Mouse (Mus musculus) kidney, embryonic 15.5 days (tissue): ENCODE measurements around the gene Zscan21. TPM values are rescaled to one million over a fixed set of nuclear protein-coding genes. Genes with fewer than 3 reads are reported as not detected.
"Not testable (repeated sequence)": the region's sequence is repeated elsewhere in the genome, so short reads cannot be mapped to it uniquely, and the experiment has no call there.

Experiments
- ATAC-seq: fragments of 200-750 bp; cut with Nextera tagmentation; replicated peaks from 2 replicates; pipeline ENCODE4 v1.8.0; 2017; ENCODE audit warnings: moderate TSS enrichment; ENCODE audit not compliant: low FRiP score
- H3K27ac ChIP-seq: fragments of 300-500 bp; sonication (generic); 2 replicates; pipeline ENCODE4 v1.5.1; 2015; ENCODE audit warnings: mild to moderate bottlenecking, inconsistent platforms
- H3K27me3 ChIP-seq: fragments of 300-500 bp; sonication (generic); 2 replicates; pipeline ENCODE4 v1.6.1; 2015; ENCODE audit warnings: inconsistent platforms
- H3K36me3 ChIP-seq: fragments of 300-500 bp; sonication (generic); 2 replicates; pipeline ENCODE4 v1.6.1; 2015; ENCODE audit warnings: inconsistent platforms
- H3K4me1 ChIP-seq: fragments of 300-500 bp; sonication (generic); 2 replicates; pipeline ENCODE4 v1.6.1; 2015; ENCODE audit warnings: inconsistent platforms
- H3K4me2 ChIP-seq: fragments of 300-500 bp; sonication (generic); 2 replicates; pipeline ENCODE4 v1.6.1; 2015; ENCODE audit warnings: moderate library complexity, mild to moderate bottlenecking, inconsistent platforms
- H3K4me3 ChIP-seq: fragments of 300-500 bp; sonication (generic); replicated peaks from 2 replicates; pipeline ENCODE4 v1.5.1; 2015; ENCODE audit warnings: mild to moderate bottlenecking, inconsistent platforms
- H3K9ac ChIP-seq: fragments of 300-500 bp; sonication (generic); 2 replicates; pipeline ENCODE4 v1.6.1; 2015; ENCODE audit warnings: mild to moderate bottlenecking, inconsistent platforms
- H3K9me3 ChIP-seq: fragments of 300-500 bp; sonication (generic); replicated peaks from 2 replicates; pipeline ENCODE4 v1.6.1; 2016; ENCODE audit warnings: inconsistent platforms
- whole genome bisulfite sequencing: fragments of 180-500 bp; shearing (Covaris S2); methylation state at CpG from one replicate; pipeline ENCODE4 v1.1.7; 2015; ENCODE audit warnings: mixed read lengths; 5-methylcytosine and 5-hydroxymethylcytosine counted together
- polyA plus RNA-seq: library from polyadenylated mRNA; unstranded; fragments of >200 nt; fragmentation: Nextera tagmentation; extraction: Ambion mirVana; gene quantifications from 2 replicates; pipeline ENCODE4 v1.2.1, GENCODE M21; 2015

Zscan21 gene
- polyA plus RNA-seq, 1 experiment from 2014 or later: 64.6 TPM

DNA sequence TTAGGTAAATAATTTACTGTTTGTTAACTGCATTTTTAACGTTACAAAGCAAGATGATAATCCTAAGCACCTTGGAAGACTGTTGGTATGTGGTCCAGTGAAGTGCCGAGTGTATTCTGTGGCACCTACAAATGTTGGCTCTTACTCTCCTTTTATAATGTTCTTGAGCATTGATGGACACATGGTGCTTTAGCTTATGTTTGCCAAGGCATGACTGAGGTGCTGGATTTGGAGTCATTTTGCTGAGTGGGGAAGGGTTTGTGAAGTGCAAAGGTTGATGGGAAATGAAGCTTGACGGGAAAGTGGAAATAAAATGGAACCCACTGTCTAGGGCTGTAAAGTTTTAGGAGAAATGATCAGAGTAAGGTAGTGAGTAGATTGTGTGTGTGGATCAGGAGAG lies 28.3 kb upstream of the Zscan21 start:
- ATAC-seq: no peak
- WGBS: 71% methylated on average over 3 of the region's 3 CpGs
- Histone ChIP-seq H3K9ac (no peak overlapping the region), H3K4me1 (peaks cover 40% of the 10 kb centered on the region), H3K36me3 (peaks cover 25% of the 10 kb centered on the region), H3K9me3 (no peaks in the 10 kb centered on the region), H3K4me2 (peak overlapping the region; percentile 36), H3K4me3 (no peak overlapping the region), H3K27me3 (no peaks in the 10 kb centered on the region), H3K27ac (peak overlapping the region; percentile 84)

- peak; percentile 81 for ATAC-seq
- peak overlapping the region; percentile 36 for H3K4me2 ChIP-seq
- H3K27me3 ChIP-seq: no peaks in the 10 kb centered on the region
- peak overlapping the region; percentile 84 for H3K27ac ChIP-seq
- peaks cover 33% of the 10 kb centered on the region for H3K36me3 ChIP-seq
- no peak overlapping the region for H3K9ac ChIP-seq
- H3K4me3 ChIP-seq: 0 out of 2 replicates have a peak overlapping the region, but pooled peaks have one; percentile 17
- H3K9me3 ChIP-seq: no peaks in the 10 kb centered on the region
- peaks cover 40% of the 10 kb centered on the region for H3K4me1 ChIP-seq
- WGBS: 64% methylated on average over 6 of the region's 6 CpGs
These were observed 27.6 kb upstream of the Zscan21 start for GRCm38 (mm10) chr5:138089108-138089551.

- H3K9ac ChIP-seq: no peak overlapping the region
- H3K4me2 ChIP-seq: no peak overlapping the region
- ATAC-seq: no peak
- no peaks in the 10 kb centered on the region for H3K27me3 ChIP-seq
- no peaks in the 10 kb centered on the region for H3K9me3 ChIP-seq
- peaks cover 44% of the 10 kb centered on the region for H3K36me3 ChIP-seq
- 0 out of 2 replicates have a peak overlapping the region, but pooled peaks have one; percentile 23 for H3K27ac ChIP-seq
- peaks cover 35% of the 10 kb centered on the region for H3K4me1 ChIP-seq
- WGBS: 87% methylated on average over 3 of the region's 3 CpGs
- H3K4me3 ChIP-seq: no peak overlapping the region
These were observed 26.4 kb upstream of the Zscan21 start for GRCm38 (mm10) chr5:138090271-138090670.

DNA sequence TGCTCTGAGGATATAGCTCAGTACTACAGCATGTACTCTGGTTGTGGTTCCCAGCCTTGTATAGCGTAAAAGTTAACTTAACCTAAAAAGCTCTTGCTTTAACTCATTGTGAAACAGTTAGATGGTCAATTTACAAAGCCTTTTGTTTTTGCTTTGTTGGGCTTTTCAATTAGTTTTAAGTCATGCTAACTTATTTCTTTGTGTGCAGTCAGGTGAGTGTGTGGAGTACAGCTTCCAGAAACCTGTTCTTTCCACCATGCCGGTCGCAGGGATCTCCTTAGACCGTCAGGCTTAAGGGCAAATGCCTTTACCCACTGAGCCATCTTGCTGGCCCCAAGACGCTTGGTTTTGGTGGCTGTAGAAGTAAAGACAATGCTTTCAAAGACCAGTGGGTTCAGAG lies 26.0 kb upstream of the Zscan21 start:
- Histone ChIP-seq H3K9me3 (no peaks in the 10 kb centered on the region), H3K4me2 (no peak overlapping the region)

GRCm38 (mm10) chr5:138092771-138093170 lies 23.9 kb upstream of the Zscan21 start:
- Histone ChIP-seq H3K4me2 (no peak overlapping the region), H3K27ac (no peak overlapping the region), H3K27me3 (no peaks in the 10 kb centered on the region), H3K36me3 (peaks cover 62% of the 10 kb centered on the region), H3K4me1 (peaks cover 18% of the 10 kb centered on the region), H3K9me3 (no peaks in the 10 kb centered on the region), H3K9ac (no peak overlapping the region), H3K4me3 (no peak overlapping the region)
- ATAC-seq: no peak
- WGBS: 95% methylated on average over 4 of the region's 4 CpGs

More for the DNA sequence above, 26.0 kb upstream of the Zscan21 start:
- H3K27me3 ChIP-seq: no peaks in the 10 kb centered on the region
- H3K27ac ChIP-seq: no peak overlapping the region
- 94% methylated on average over 5 of the region's 5 CpGs for WGBS
- H3K36me3 ChIP-seq: peaks cover 49% of the 10 kb centered on the region
- H3K4me1 ChIP-seq: peaks cover 35% of the 10 kb centered on the region
- H3K4me3 ChIP-seq: no peak overlapping the region
- H3K9ac ChIP-seq: no peak overlapping the region
- no peak for ATAC-seq

DNA sequence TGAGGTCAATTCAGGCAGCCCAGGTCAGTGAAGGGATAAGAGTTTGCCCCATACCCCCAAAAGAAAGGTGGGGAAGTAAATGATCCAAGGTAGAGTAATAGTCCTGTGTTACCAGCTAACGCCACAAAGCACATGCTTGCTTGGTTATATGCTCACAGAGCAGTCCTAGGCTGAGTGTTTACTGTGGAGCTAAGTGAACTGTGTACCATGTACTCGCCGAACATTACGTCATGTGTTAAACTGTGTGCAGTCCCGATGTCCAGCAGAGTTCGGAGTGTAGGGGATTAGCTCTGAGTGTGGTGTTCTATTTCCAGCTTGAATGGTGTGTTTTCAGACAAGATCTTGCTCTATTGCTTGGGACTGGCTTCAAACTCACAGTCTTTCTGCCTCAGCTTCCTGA lies 22.2 kb upstream of the Zscan21 start:
- Histone ChIP-seq H3K4me2 (no peak overlapping the region), H3K36me3 (peaks cover 71% of the 10 kb centered on the region), H3K9ac (no peak overlapping the region), H3K27ac (no peak overlapping the region), H3K27me3 (no peaks in the 10 kb centered on the region), H3K9me3 (no peaks in the 10 kb centered on the region), H3K4me1 (peaks cover 5% of the 10 kb centered on the region; the same call in 1 of the 2 replicates), H3K4me3 (no peak overlapping the region)
- 93% methylated on average over 6 of the region's 6 CpGs for WGBS
- no peak for ATAC-seq

- no peak overlapping the region for H3K9ac ChIP-seq
- H3K4me2 ChIP-seq: no peak overlapping the region
- ATAC-seq: no peak
- peaks cover 50% of the 10 kb centered on the region for H3K36me3 ChIP-seq
- no peak overlapping the region for H3K4me3 ChIP-seq
- H3K9me3 ChIP-seq: no peaks in the 10 kb centered on the region
- H3K27ac ChIP-seq: peak overlapping the region; percentile 19; the same call in 1 of the 2 replicates
- 68% methylated on average over 2 of the region's 2 CpGs for WGBS
- 0 out of 2 replicates have a peak, but pooled peaks cover 6% of the 10 kb centered on the region for H3K4me1 ChIP-seq
- no peaks in the 10 kb centered on the region for H3K27me3 ChIP-seq
These were observed 11.7 kb upstream of the Zscan21 start for GRCm38 (mm10) chr5:138104976-138105375.

DNA sequence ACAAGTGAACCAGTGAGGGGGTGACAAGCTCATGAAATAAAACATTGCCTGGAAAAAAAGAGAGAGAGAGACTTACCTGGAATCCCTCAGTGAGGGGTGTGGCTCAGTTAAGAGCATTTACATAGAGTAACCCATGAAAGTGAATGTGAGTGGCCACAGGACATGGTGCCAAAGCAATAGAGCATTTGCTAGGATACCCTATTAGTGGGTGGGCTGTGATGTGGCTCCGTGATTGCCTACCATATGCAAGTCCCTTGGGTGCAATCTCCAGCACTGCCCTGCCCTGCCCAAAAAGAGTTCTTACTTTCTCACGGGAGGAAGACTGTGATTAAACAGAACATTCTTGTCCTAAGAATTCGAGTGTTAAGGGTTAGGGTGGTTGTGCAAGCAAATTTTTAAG lies 9.6 kb upstream of the Zscan21 start:
- ATAC-seq: no peak
- 0 out of 2 replicates have a peak, but pooled peaks cover 6% of the 10 kb centered on the region for H3K4me1 ChIP-seq
- H3K27ac ChIP-seq: no peak overlapping the region
- H3K9ac ChIP-seq: no peak overlapping the region
- H3K4me3 ChIP-seq: no peak overlapping the region
- H3K27me3 ChIP-seq: no peaks in the 10 kb centered on the region
- no peak overlapping the region for H3K4me2 ChIP-seq
- H3K36me3 ChIP-seq: peaks cover 28% of the 10 kb centered on the region
- no peaks in the 10 kb centered on the region for H3K9me3 ChIP-seq
- 59% methylated on average over 3 of the region's 3 CpGs for WGBS

DNA sequence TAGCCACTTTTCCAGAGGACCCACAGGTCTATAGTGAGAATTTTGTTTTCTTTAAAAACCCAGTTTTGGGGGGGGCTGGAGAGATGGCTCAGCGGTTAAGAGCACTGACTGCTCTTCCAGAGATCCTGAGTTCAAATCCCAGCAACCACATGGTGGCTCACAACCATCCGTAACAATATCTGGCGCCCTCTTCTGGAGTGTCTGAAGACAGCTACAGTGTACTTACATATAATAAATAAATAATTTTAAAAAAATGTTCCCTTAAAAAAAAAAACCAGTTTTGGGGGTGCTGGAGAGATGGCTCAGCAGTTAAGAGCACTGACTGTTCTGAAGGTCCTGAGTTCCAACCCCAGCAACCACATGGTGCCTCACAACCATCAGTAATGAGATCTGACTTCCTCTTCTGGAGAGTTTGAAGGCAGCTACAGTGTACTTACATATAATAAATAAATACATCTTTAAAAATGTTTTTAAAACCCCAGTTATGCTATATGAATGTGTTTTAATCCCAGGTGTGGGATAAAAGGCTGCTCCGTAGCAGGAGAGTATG lies 6.8 kb upstream of the Zscan21 start:
- WGBS: 64% methylated on average over 4 of the region's 4 CpGs

GRCm38 (mm10) chr5:138117199-138118015 lies 704 bp downstream of the Zscan21 start:
- Histone ChIP-seq H3K4me1 (peaks cover 15% of the 10 kb centered on the region), H3K4me2 (peak overlapping the region; percentile 64), H3K9ac (peak overlapping the region; percentile 77), H3K27me3 (no peaks in the 10 kb centered on the region), H3K9me3 (no peaks in the 10 kb centered on the region), H3K36me3 (peaks cover 27% of the 10 kb centered on the region), H3K27ac (peak overlapping the region; percentile 98), H3K4me3 (peak overlapping the region; percentile 81)
- peak; percentile 47; the same call in 1 of the 2 replicates for ATAC-seq
- WGBS: 5% methylated on average over 16 of the region's 16 CpGs

More for the DNA sequence above, 6.8 kb upstream of the Zscan21 start:
- not testable (repeated sequence) for H3K36me3 ChIP-seq, H3K4me2 ChIP-seq, H3K4me1 ChIP-seq, ATAC-seq, H3K27me3 ChIP-seq, H3K9ac ChIP-seq, H3K27ac ChIP-seq, H3K9me3 ChIP-seq, H3K4me3 ChIP-seq

DNA sequence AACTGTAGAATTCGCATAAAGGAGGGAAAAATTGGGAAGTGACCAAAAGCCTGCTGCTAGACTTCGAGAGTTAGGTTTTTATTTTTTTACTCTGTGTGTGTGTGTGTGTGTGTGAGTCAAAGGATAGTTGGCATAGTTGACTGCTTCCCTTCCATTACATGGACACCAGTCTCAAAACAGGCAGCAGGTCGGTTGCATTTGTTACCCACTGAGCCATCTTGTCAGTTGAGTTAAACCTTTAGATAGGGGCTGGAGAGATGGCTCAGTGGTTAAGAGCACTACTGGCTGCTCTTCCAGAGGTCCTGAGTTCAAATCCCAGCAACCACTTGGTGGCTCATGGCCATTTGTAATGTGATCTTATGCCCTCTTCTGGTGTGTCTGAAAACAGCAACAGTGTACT lies 1.3 kb downstream of the Zscan21 start:
- peaks cover 15% of the 10 kb centered on the region for H3K4me1 ChIP-seq
- H3K36me3 ChIP-seq: peaks cover 30% of the 10 kb centered on the region
- ATAC-seq: no peak
- H3K27ac ChIP-seq: peak overlapping the region; percentile 98; the same call in 1 of the 2 replicates
- H3K9ac ChIP-seq: peak overlapping the region; percentile 77; the same call in 1 of the 2 replicates
- peak overlapping the region; percentile 81 for H3K4me3 ChIP-seq
- no peaks in the 10 kb centered on the region for H3K27me3 ChIP-seq
- WGBS: 51% methylated on average over 3 of the region's 3 CpGs
- peak overlapping the region; percentile 64 for H3K4me2 ChIP-seq
- no peaks in the 10 kb centered on the region for H3K9me3 ChIP-seq

GRCm38 (mm10) chr5:138132425-138133064 lies 15.8 kb downstream of the Zscan21 start:
- Histone ChIP-seq H3K27me3 (no peaks in the 10 kb centered on the region), H3K4me2 (no peak overlapping the region), H3K4me3 (no peak overlapping the region), H3K9me3 (no peaks in the 10 kb centered on the region), H3K36me3 (peaks cover 74% of the 10 kb centered on the region), H3K9ac (no peak overlapping the region), H3K27ac (no peak overlapping the region), H3K4me1 (no peaks in the 10 kb centered on the region)
- no peak for ATAC-seq
- 55% methylated on average over 5 of the region's 5 CpGs for WGBS
